Mouse (Mus musculus) liver, adult 2 months (tissue): ENCODE measurements at regions not wholly inside any gene's neighbourhood (a gene's known extent, or its start where the extent isn't known, plus 50 kb on each side); places are given as distances from the start of the nearest gene placed in this dataset.

Experiments used
- DNase-seq: peaks from one replicate; pipeline ENCODE4 v3.0.0-alpha.2; 2011; ENCODE audit warnings: low read depth, low spot score; ENCODE audit errors: extremely low read depth
- H3K27ac ChIP-seq: fragments of 200-500 bp; replicated peaks from 2 replicates; pipeline ENCODE4 v1.5.1; 2012; ENCODE audit warnings: low read depth, mild to moderate bottlenecking, control low read depth, inconsistent platforms, low read length; ENCODE audit not compliant: insufficient read depth
- H3K27me3 ChIP-seq: fragments of 200-500 bp; 2 replicates; pipeline ENCODE4 v1.6.1; 2012; ENCODE audit warnings: mild to moderate bottlenecking, moderate library complexity, low read length, inconsistent platforms; ENCODE audit not compliant: control insufficient read depth, insufficient read depth
- H3K36me3 ChIP-seq: fragments of 200-500 bp; 2 replicates; pipeline ENCODE4 v1.6.1; 2012; ENCODE audit warnings: low read length, inconsistent platforms; ENCODE audit not compliant: control insufficient read depth, insufficient read depth
- H3K4me1 ChIP-seq: fragments of 200-500 bp; 2 replicates; pipeline ENCODE4 v1.6.1; 2011; ENCODE audit warnings: low read length; ENCODE audit not compliant: control insufficient read depth, insufficient read depth
- H3K4me3 ChIP-seq: fragments of 200-500 bp; 2 replicates; pipeline ENCODE4 v1.5.1; 2011; ENCODE audit warnings: low read depth, mild to moderate bottlenecking, control low read depth, low read length, moderate library complexity; ENCODE audit not compliant: insufficient read depth
- H3K79me2 ChIP-seq: fragments of 200-500 bp; 2 replicates; pipeline ENCODE4 v1.6.1; 2012; ENCODE audit warnings: inconsistent platforms, mild to moderate bottlenecking, low read length, moderate library complexity; ENCODE audit not compliant: control insufficient read depth, insufficient read depth
- H3K9ac ChIP-seq: fragments of 200-500 bp; 2 replicates; pipeline ENCODE4 v1.6.1; 2012; ENCODE audit warnings: low read depth, mild to moderate bottlenecking, control low read depth, inconsistent platforms, low read length
- CTCF ChIP-seq: fragments of 200-500 bp; IDR thresholded peaks from 2 replicates; pipeline ENCODE4 v1.5.1; 2011; ENCODE audit warnings: low read depth, low read length, control low read depth
- POLR2A ChIP-seq: fragments of 200-500 bp; IDR thresholded peaks from 2 replicates; pipeline ENCODE4 v1.6.1; 2011; ENCODE audit warnings: low read length, control low read depth; ENCODE audit not compliant: insufficient read depth; ENCODE audit errors: extremely low read depth
- WGBS: fragments of 180-500 bp; shearing (Covaris S2); methylation state at CpG from one replicate; pipeline ENCODE4 v1.1.7; 2018; 5-methylcytosine and 5-hydroxymethylcytosine counted together

DNA sequence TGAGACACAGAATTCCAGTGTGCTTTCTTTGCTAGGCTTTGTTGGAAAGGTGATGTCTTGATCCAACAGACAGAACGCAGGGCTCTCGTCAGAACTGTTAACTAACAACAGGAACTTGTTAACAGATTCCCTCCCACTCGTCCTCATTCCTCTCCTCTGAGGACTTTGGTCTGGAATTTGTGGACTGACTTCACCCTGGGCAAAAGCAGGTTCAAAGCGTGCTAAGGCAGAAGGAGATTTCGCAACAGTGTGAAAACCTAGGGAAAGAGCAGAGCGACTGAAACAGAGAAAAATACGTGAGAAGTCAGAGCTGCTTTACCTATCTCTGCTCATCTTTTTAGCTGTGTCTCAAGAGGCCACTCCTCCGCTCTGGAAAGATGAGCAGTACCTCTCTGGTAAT, 283.5 kb upstream of the Sorcs1 start:
- Histone ChIP-seq H3K27ac (no peak overlapping the region), H3K27me3 (no peaks in the 10 kb centered on the region), H3K9ac (no peak overlapping the region), H3K4me3 (no peak overlapping the region), H3K4me1 (peaks cover 4% of the 10 kb centered on the region), H3K79me2 (no peaks in the 10 kb centered on the region), H3K36me3 (no peaks in the 10 kb centered on the region)
- WGBS = 20% methylated on average over 8 of the region's 8 CpGs
- peak; percentile 87 for DNase-seq
- TF ChIP-seq POLR2A (no peak), CTCF (no peak)

- WGBS = 77% methylated on average over 1 of the region's 1 CpGs
These were observed 266.6 kb upstream of the Sorcs1 start for GRCm38 (mm10) chr19:50945006-50945405.

GRCm38 (mm10) chr19:50911646-50912045, 233.2 kb upstream of the Sorcs1 start:
- Histone ChIP-seq H3K36me3 (no peaks in the 10 kb centered on the region), H3K27me3 (no peaks in the 10 kb centered on the region), H3K4me3 (no peak overlapping the region), H3K79me2 (no peaks in the 10 kb centered on the region), H3K27ac (no peak overlapping the region), H3K9ac (no peak overlapping the region), H3K4me1 (no peaks in the 10 kb centered on the region)
- no peak for DNase-seq
- no peak for TF ChIP-seq POLR2A
- TF ChIP-seq CTCF = no peak

More at GRCm38 (mm10) chr19:50945006-50945405, 266.6 kb upstream of the Sorcs1 start:
- no peak for DNase-seq
- Histone ChIP-seq H3K79me2 (no peaks in the 10 kb centered on the region), H3K27me3 (no peaks in the 10 kb centered on the region), H3K9ac (no peak overlapping the region), H3K36me3 (no peaks in the 10 kb centered on the region), H3K4me3 (no peak overlapping the region), H3K27ac (no peak overlapping the region), H3K4me1 (no peaks in the 10 kb centered on the region)
- no peak for TF ChIP-seq CTCF

DNA sequence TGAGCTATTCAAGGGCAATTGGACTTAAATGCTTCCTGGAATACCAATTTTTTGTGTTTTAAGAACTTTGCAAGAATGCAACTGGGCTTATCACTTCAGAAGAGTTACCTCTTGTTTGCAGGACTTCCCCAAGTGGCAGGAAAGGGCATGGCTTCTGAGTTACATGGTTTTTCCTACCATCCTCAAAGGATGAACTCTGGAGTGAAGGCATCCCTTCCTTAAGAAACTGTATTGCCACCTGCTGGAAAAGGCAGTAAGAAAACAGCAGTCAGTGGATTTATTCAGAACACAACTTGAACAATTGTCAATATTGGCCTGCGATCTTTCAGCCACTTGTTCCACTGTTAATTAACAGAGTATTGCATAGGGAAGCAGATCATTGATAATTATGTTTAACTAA, 232.2 kb upstream of the Sorcs1 start:
- DNase-seq = no peak

DNA sequence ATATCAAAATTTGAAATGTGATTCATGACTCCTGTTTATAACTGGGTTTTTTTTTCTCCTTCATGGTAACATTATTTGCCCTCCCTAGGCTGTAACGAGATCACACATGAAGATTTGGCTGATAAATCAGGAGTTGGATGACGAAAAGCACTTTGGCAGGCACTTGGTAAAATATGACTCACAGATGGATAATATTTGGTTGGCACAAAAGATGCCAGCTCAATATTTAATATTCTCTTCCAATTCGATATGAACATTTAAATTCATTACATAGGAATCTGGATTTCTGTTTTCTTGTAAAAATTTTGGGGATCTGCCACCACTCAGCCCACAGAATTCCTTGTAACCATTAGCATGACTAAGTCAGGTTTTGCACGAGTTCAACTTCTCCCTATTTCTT, 230.3 kb upstream of the Sorcs1 start:
- Histone ChIP-seq H3K4me1 (no peaks in the 10 kb centered on the region), H3K4me3 (no peak overlapping the region), H3K79me2 (no peaks in the 10 kb centered on the region), H3K36me3 (no peaks in the 10 kb centered on the region), H3K27me3 (no peaks in the 10 kb centered on the region), H3K27ac (no peak overlapping the region), H3K9ac (no peak overlapping the region)
- TF ChIP-seq CTCF (no peak), POLR2A (no peak)
- 63% methylated on average over 4 of the region's 4 CpGs for WGBS
- DNase-seq = no peak

More for the DNA sequence above, 232.2 kb upstream of the Sorcs1 start:
- no peak for TF ChIP-seq POLR2A
- no peak for TF ChIP-seq CTCF
- Histone ChIP-seq H3K9ac (no peak overlapping the region), H3K27ac (no peak overlapping the region), H3K36me3 (no peaks in the 10 kb centered on the region), H3K4me1 (no peaks in the 10 kb centered on the region), H3K27me3 (no peaks in the 10 kb centered on the region), H3K4me3 (no peak overlapping the region), H3K79me2 (no peaks in the 10 kb centered on the region)
- WGBS = 73% methylated on average over 1 of the region's 1 CpGs

DNA sequence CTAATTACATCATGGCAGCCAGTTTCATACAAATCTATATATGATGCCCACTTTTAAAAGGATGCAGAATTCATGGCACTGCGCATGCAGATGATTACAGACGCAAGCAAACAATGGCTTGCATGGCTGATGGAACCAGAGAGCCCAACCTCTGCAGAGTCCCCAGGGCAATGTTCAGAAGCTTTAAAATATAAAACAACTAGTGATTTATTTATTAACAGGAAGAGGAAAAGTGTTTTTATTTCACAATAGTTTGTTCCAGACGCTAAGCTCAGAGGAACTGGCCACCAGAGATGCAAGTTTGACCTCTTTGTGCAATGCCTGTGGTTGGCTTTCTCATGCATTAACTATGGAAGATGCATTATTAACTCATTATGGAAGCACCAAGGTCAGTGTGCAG, 215.3 kb upstream of the Sorcs1 start:
- 80% methylated on average over 3 of the region's 3 CpGs for WGBS
- no peak overlapping the region for H3K27ac ChIP-seq
- no peak for TF ChIP-seq CTCF
- no peak for TF ChIP-seq POLR2A
- H3K9ac ChIP-seq = no peak overlapping the region
- no peak overlapping the region for H3K4me3 ChIP-seq
- DNase-seq = no peak
- H3K79me2 ChIP-seq = no peaks in the 10 kb centered on the region
- no peaks in the 10 kb centered on the region for H3K36me3 ChIP-seq
- H3K27me3 ChIP-seq = no peaks in the 10 kb centered on the region
- H3K4me1 ChIP-seq = no peaks in the 10 kb centered on the region
